Mouse (Mus musculus): ENCODE results near the gene Vps11. TPM values are rescaled to one million over a fixed set of nuclear protein-coding genes. Genes with fewer than 3 reads are reported as not detected.
"Not testable (repeated sequence)": the region's sequence is repeated elsewhere in the genome, so short reads cannot be mapped to it uniquely, and the experiment has no call there.

Vps11 gene
- polyA plus RNA-seq, 1 experiment from 2014 or later, result 14.4 TPM

DNA sequence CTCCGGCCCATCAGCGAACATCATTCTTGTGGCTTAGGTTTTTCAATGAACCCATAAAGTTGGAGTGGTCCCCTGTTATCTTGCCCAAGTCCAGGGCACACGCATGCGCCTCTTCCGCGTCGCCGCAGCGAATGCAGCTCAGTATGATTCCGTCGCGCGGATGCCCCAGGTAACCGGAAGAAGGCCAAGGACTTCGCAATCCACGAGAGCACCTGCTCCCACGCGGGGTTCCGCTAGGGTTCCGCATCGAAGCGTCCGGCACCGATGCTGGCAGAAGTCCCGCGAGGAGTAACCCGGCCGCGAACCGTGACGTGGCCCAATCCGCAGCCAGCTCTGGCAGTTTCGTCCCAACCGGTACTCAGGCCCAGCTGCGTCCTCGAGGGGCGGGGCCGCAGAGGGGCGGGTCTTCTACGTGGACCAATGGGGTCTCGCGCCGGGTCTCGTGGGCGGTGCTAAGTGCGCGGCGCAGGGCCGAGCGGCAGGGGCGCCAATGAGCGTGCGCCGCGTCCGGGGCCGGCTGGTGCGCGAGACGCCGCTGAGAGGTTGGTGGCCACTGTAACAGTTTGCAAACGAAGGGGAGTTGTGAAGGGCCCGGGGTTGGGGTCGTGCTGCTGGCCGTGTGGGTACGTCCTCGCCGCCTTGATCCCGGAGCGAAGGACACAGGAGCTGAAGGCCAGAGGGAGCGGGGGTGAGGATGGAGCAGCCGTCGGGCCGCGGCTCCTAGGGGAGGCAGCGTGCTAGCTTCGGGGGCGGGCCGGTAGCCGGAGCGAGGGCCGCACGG, 17.8 kb upstream of the Vps11 start, which contains the start of gene Hyou1:
Gene Hyou1 (plus strand): TSS at position 437 of the 781 bp plus-strand sequence.
- peak within 1 kb of the TSS; percentile 85 for H3K9ac ChIP-seq (ENCODE audit: low read depth, low read length)
- H3K27me3 ChIP-seq (ENCODE audit: control insufficient read depth, insufficient read depth, low read depth, low read length), result no peaks in the 10 kb centered on the region
- H3K36me3 ChIP-seq (ENCODE audit: control insufficient read depth, insufficient read depth), result peaks cover 16% of the 10 kb centered on the region
- peaks cover 19% of the 10 kb centered on the region for H3K4me1 ChIP-seq (ENCODE audit: control insufficient read depth, low read depth, low read length)
- H3K27ac ChIP-seq (ENCODE audit: low read length), result peak within 1 kb of the TSS; percentile 82
- H3K9me3 ChIP-seq (replicated peaks; ENCODE audit: control insufficient read depth, low read length), result no peaks in the 10 kb centered on the region
- H3K4me2 ChIP-seq (ENCODE audit: low read depth, low read length), result peak within 1 kb of the TSS; percentile 95
- ATAC-seq (ENCODE audit: low read depth), result peak; percentile 98
- peak within 1 kb of the TSS; percentile 84 for H3K4me3 ChIP-seq (ENCODE audit: low read depth, low read length)
- WGBS (ENCODE audit: insufficient replicate concordance), result under 1% methylated on average over 82 of the region's 83 CpGs

DNA sequence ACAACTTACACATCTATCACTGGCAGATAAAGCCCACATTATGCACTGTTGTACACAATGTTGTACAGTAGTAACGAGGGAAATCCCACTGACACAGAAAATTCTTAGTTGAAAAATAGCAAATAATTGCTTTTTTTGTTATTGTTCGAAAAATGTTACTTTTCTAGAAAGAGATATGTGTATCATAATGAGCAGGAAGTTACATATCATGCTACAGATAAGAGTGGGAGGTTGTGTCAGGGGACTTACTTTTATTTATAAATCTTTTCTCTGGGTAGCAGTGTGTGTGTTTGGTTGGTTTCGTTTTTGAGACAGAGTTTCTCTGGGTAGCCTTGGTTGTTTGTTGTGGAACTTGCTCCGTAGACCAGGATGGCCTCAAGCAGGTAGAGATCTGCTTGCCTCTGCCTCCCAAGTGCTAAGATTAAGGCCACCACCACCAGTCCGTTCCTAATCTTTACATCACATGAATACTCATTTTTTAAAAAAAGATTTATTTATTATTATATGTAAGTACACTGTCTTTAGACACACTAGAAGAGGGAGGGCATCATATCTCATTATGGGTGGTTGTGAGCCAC, 16.8 kb upstream of the Vps11 start:
- ATAC-seq (ENCODE audit: low read depth), result no peak
- no peaks in the 10 kb centered on the region for H3K27me3 ChIP-seq (ENCODE audit: control insufficient read depth, insufficient read depth, low read depth, low read length)
- H3K27ac ChIP-seq (ENCODE audit: low read length), result peak overlapping the region; percentile 82
- 41% methylated on average over 5 of the region's 5 CpGs for WGBS (ENCODE audit: insufficient replicate concordance)
- peak overlapping the region; percentile 72 for H3K9ac ChIP-seq (ENCODE audit: low read depth, low read length)
- peaks cover 11% of the 10 kb centered on the region for H3K36me3 ChIP-seq (ENCODE audit: control insufficient read depth, insufficient read depth)
- peaks cover 22% of the 10 kb centered on the region for H3K4me1 ChIP-seq (ENCODE audit: control insufficient read depth, low read depth, low read length)
- peak overlapping the region; percentile 84 for H3K4me3 ChIP-seq (ENCODE audit: low read depth, low read length)
- no peaks in the 10 kb centered on the region for H3K9me3 ChIP-seq (replicated peaks; ENCODE audit: control insufficient read depth, low read length)
- peak overlapping the region; percentile 90 for H3K4me2 ChIP-seq (ENCODE audit: low read depth, low read length)

- H3K27ac ChIP-seq (ENCODE audit: low read length); H3K4me3 ChIP-seq (ENCODE audit: low read depth, low read length); H3K4me2 ChIP-seq (ENCODE audit: low read depth, low read length); H3K36me3 ChIP-seq (ENCODE audit: control insufficient read depth, insufficient read depth); ATAC-seq (ENCODE audit: low read depth); H3K9ac ChIP-seq (ENCODE audit: low read depth, low read length); H3K27me3 ChIP-seq (ENCODE audit: control insufficient read depth, insufficient read depth, low read depth, low read length); H3K9me3 ChIP-seq (replicated peaks; ENCODE audit: control insufficient read depth, low read length): not testable (repeated sequence)
- 58% methylated on average over 2 of the region's 2 CpGs for WGBS (ENCODE audit: insufficient replicate concordance)
- peaks cover 22% of the 10 kb centered on the region for H3K4me1 ChIP-seq (ENCODE audit: control insufficient read depth, low read depth, low read length)
Observed at GRCm38 (mm10) chr9:44377335-44377734, 15.9 kb upstream of the Vps11 start.

- ATAC-seq (ENCODE audit: low read depth), result no peak
- no peaks in the 10 kb centered on the region for H3K9me3 ChIP-seq (replicated peaks; ENCODE audit: control insufficient read depth, low read length)
- no peak overlapping the region for H3K9ac ChIP-seq (ENCODE audit: low read depth, low read length)
- no peak overlapping the region for H3K4me3 ChIP-seq (ENCODE audit: low read depth, low read length)
- no peaks in the 10 kb centered on the region for H3K36me3 ChIP-seq (ENCODE audit: control insufficient read depth, insufficient read depth)
- peaks cover 22% of the 10 kb centered on the region for H3K4me1 ChIP-seq (ENCODE audit: control insufficient read depth, low read depth, low read length)
- H3K27ac ChIP-seq (ENCODE audit: low read length), result no peak overlapping the region
- H3K4me2 ChIP-seq (ENCODE audit: low read depth, low read length), result no peak overlapping the region
- WGBS (ENCODE audit: insufficient replicate concordance), result 80% methylated on average over 6 of the region's 6 CpGs
- no peaks in the 10 kb centered on the region for H3K27me3 ChIP-seq (ENCODE audit: control insufficient read depth, insufficient read depth, low read depth, low read length)
Observed at GRCm38 (mm10) chr9:44376141-44376540, 14.7 kb upstream of the Vps11 start.

- Histone ChIP-seq H3K27ac (ENCODE audit: low read length) (no peak overlapping the region), H3K9ac (ENCODE audit: low read depth, low read length) (no peak overlapping the region), H3K4me1 (ENCODE audit: control insufficient read depth, low read depth, low read length) (peaks cover 9% of the 10 kb centered on the region), H3K27me3 (ENCODE audit: control insufficient read depth, insufficient read depth, low read depth, low read length) (no peaks in the 10 kb centered on the region), H3K9me3 (replicated peaks; ENCODE audit: control insufficient read depth, low read length) (no peaks in the 10 kb centered on the region), H3K4me2 (ENCODE audit: low read depth, low read length) (no peak overlapping the region), H3K4me3 (ENCODE audit: low read depth, low read length) (no peak overlapping the region), H3K36me3 (ENCODE audit: control insufficient read depth, insufficient read depth) (no peaks in the 10 kb centered on the region)
- no peak for ATAC-seq (ENCODE audit: low read depth)
Observed at GRCm38 (mm10) chr9:44373386-44373785, 11.9 kb upstream of the Vps11 start.

GRCm38 (mm10) chr9:44364480-44364879, 3.0 kb upstream of the Vps11 start:
- H3K4me2 ChIP-seq (ENCODE audit: low read depth, low read length), result no peak overlapping the region
- no peaks in the 10 kb centered on the region for H3K27me3 ChIP-seq (ENCODE audit: control insufficient read depth, insufficient read depth, low read depth, low read length)
- WGBS (ENCODE audit: insufficient replicate concordance), result 53% methylated on average over 3 of the region's 3 CpGs
- peaks cover 7% of the 10 kb centered on the region for H3K4me1 ChIP-seq (ENCODE audit: control insufficient read depth, low read depth, low read length)
- H3K9ac ChIP-seq (ENCODE audit: low read depth, low read length), result no peak overlapping the region
- no peak for ATAC-seq (ENCODE audit: low read depth)
- peaks cover 1% of the 10 kb centered on the region for H3K36me3 ChIP-seq (ENCODE audit: control insufficient read depth, insufficient read depth)
- no peak overlapping the region for H3K27ac ChIP-seq (ENCODE audit: low read length)
- H3K4me3 ChIP-seq (ENCODE audit: low read depth, low read length), result no peak overlapping the region
- H3K9me3 ChIP-seq (replicated peaks; ENCODE audit: control insufficient read depth, low read length), result no peaks in the 10 kb centered on the region

DNA sequence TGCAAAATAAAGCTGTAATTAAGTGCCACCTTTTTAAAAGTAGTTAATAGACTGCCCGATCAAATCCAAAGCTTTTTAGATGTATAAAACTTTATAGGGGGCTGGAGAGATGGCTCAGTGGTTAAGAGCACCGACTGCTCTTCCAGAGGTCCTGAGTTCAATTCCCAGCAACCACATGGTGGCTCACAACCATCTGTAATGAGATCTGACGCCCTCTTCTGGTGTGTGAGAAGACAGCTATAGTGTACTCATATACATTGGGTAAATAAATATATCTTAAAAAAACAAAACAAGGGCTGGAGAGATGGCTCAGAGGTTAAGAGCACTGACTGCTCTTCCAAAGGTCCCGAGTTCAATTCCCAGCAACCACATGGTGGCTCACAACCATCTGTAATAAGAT, 461 bp upstream of the Vps11 start:
- H3K9me3 ChIP-seq (replicated peaks; ENCODE audit: control insufficient read depth, low read length); H3K27me3 ChIP-seq (ENCODE audit: control insufficient read depth, insufficient read depth, low read depth, low read length); H3K4me1 ChIP-seq (ENCODE audit: control insufficient read depth, low read depth, low read length): not testable (repeated sequence)
- Histone ChIP-seq H3K4me2 (ENCODE audit: low read depth, low read length) (peak overlapping the region; percentile 78), H3K4me3 (ENCODE audit: low read depth, low read length) (peak overlapping the region; percentile 84), H3K36me3 (ENCODE audit: control insufficient read depth, insufficient read depth) (peaks cover 16% of the 10 kb centered on the region), H3K27ac (ENCODE audit: low read length) (peak overlapping the region; percentile 72), H3K9ac (ENCODE audit: low read depth, low read length) (peak overlapping the region; percentile 27; the same call in 1 of the 2 replicates)
- WGBS (ENCODE audit: insufficient replicate concordance), result 44% methylated on average over 4 of the region's 4 CpGs
- 0 out of 2 replicates have a peak, but pooled peaks have one; percentile 18 for ATAC-seq (ENCODE audit: low read depth)

DNA sequence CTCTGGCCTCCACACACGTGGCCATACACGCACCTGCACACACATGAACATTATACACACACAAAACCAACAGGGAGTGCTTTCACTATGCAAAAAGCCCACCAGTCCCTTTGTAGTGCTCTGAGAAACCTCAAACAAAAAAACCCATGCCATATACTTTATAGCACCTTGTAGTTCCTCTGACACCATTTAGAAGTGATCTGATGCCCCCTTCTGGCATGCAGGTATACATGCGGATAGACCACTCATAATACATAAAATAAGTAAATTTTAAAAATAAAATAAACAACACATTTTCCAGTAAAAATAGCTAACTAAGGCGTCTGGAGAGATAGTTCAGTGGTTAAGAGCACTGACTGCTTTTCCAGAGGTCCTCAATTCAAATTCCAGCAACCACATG, 4.3 kb downstream of the Vps11 start:
- Histone ChIP-seq H3K4me3 (ENCODE audit: low read depth, low read length) (no peak overlapping the region), H3K4me2 (ENCODE audit: low read depth, low read length) (no peak overlapping the region), H3K9ac (ENCODE audit: low read depth, low read length) (no peak overlapping the region), H3K4me1 (ENCODE audit: control insufficient read depth, low read depth, low read length) (peaks cover 10% of the 10 kb centered on the region), H3K36me3 (ENCODE audit: control insufficient read depth, insufficient read depth) (peaks cover 61% of the 10 kb centered on the region), H3K9me3 (replicated peaks; ENCODE audit: control insufficient read depth, low read length) (no peaks in the 10 kb centered on the region), H3K27ac (ENCODE audit: low read length) (no peak overlapping the region), H3K27me3 (ENCODE audit: control insufficient read depth, insufficient read depth, low read depth, low read length) (no peaks in the 10 kb centered on the region)
- WGBS (ENCODE audit: insufficient replicate concordance), result 61% methylated on average over 4 of the region's 4 CpGs
- ATAC-seq (ENCODE audit: low read depth), result no peak

- 84% methylated on average over 6 of the region's 6 CpGs for WGBS (ENCODE audit: insufficient replicate concordance)
- ATAC-seq (ENCODE audit: low read depth), result no peak
Observed at GRCm38 (mm10) chr9:44353142-44353541, 8.3 kb downstream of the Vps11 start.

More at GRCm38 (mm10) chr9:44353142-44353541, 8.3 kb downstream of the Vps11 start:
- Histone ChIP-seq H3K4me1 (ENCODE audit: control insufficient read depth, low read depth, low read length) (peaks cover 4% of the 10 kb centered on the region), H3K36me3 (ENCODE audit: control insufficient read depth, insufficient read depth) (peaks cover 78% of the 10 kb centered on the region), H3K4me3 (ENCODE audit: low read depth, low read length) (no peak overlapping the region), H3K4me2 (ENCODE audit: low read depth, low read length) (no peak overlapping the region), H3K27me3 (ENCODE audit: control insufficient read depth, insufficient read depth, low read depth, low read length) (no peaks in the 10 kb centered on the region), H3K27ac (ENCODE audit: low read length) (no peak overlapping the region), H3K9me3 (replicated peaks; ENCODE audit: control insufficient read depth, low read length) (no peaks in the 10 kb centered on the region), H3K9ac (ENCODE audit: low read depth, low read length) (no peak overlapping the region)

Measured in liver, embryonic 16.5 days (tissue).